7 mouse cellular contexts compared by ENCODE assay signal in the genomic region with DNA sequence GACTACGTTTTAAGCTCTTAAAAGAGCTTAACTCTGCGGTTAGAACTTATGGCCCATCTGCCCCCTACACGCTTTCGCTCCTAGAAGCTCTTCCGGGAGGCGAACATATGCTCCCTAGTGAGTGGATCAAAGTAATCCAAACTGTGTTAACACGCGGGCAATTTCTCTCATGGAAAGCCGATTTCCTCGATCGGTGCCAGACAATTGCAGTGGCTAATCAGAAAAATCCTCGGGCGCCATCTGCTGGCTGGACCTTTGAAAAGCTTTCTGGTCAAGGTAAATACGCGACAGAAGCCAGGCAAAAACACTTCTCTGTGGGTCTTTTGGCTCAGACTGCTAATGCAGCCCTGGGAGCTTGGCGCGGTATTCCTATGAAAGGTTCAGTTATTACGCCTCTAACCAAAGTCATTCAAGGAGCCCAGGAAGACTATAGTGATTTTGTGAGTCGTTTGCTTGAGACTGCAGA. TPM values are rescaled to one million over a fixed set of nuclear protein-coding genes. Genes with fewer than 3 reads are reported as not detected.
DNase-seq lines count a peak whose midpoint lies in the region; ATAC-seq lines count a peak whose summit lies in the region.

No protein-coding gene starts in this region.

- H3K9ac ChIP-seq in intestine, embryonic 16.5 days (ENCODE audit: low read depth, low read length): peak overlapping the region; percentile 74
- peak overlapping the region; percentile 73 for H3K9ac ChIP-seq in midbrain, embryonic 11.5 days (ENCODE audit: low read length)

- DNase-seq in adrenal gland, adult 8-10 months: peak; percentile 84
- DNase-seq in embryo, embryonic 9.5 days (ENCODE audit: extremely low spot score): peak; percentile 94
- DNase-seq in gastrocnemius, postnatal 4 days (ENCODE audit: low spot score in 2 of 2): peak; percentile 82 to 92
- DNase-seq in left cerebral cortex, postnatal 36 days (ENCODE audit: low spot score in 2 of 2): peak; percentile 83
- DNase-seq in midbrain, embryonic 11.5 days (ENCODE audit: low spot score, missing footprints): peak; percentile 100
- DNase-seq in skeletal muscle tissue, adult 2 months (ENCODE audit: low read depth, low spot score): peak; percentile 78

- peak overlapping the region; percentile 62 for H3K4me3 ChIP-seq in intestine, embryonic 16.5 days (ENCODE audit: low read length)
- peak overlapping the region; percentile 40 for H3K4me3 ChIP-seq in midbrain, embryonic 11.5 days (ENCODE audit: low read depth, low read length)

- WGBS in intestine, embryonic 16.5 days: 0% methylated on average over 19 of the region's 19 CpGs
- under 1% methylated on average over 19 of the region's 19 CpGs for WGBS in midbrain, embryonic 11.5 days

- intact Hi-C loops in left cerebral cortex, postnatal 36 days (cut with DNase I): no loop called here

- peak overlapping the region; percentile 86 for H3K27ac ChIP-seq in intestine, embryonic 16.5 days (ENCODE audit: low read length)
- H3K27ac ChIP-seq in midbrain, embryonic 11.5 days (ENCODE audit: low read depth, low read length): peak overlapping the region; percentile 35; the same call in 1 of the 2 replicates

- peak overlapping the region; percentile 85 for H3K4me2 ChIP-seq in intestine, embryonic 16.5 days (ENCODE audit: low read depth, low read length)
- H3K4me2 ChIP-seq in midbrain, embryonic 11.5 days: peak overlapping the region; percentile 76

- H3K4me1 ChIP-seq in intestine, embryonic 16.5 days (ENCODE audit: control insufficient read depth, insufficient read depth, low read length): peaks cover 14% of the 10 kb centered on the region; the same call in 1 of the 2 replicates
- no peaks in the 10 kb centered on the region for H3K4me1 ChIP-seq in midbrain, embryonic 11.5 days (ENCODE audit: control insufficient read depth, insufficient read depth, low read length)

- ATAC-seq in intestine, embryonic 16.5 days: peak; percentile 66
- peak; percentile 84 for ATAC-seq in midbrain, embryonic 11.5 days (ENCODE audit: low FRiP score)

- no peaks in the 10 kb centered on the region for H3K27me3 ChIP-seq in intestine, embryonic 16.5 days (replicated peaks; ENCODE audit: control insufficient read depth, insufficient read depth, low read length)
- no peaks in the 10 kb centered on the region; the same call in 1 of the 2 replicates for H3K27me3 ChIP-seq in midbrain, embryonic 11.5 days (ENCODE audit: control insufficient read depth, insufficient read depth, low read length)

- H3K36me3 ChIP-seq in intestine, embryonic 16.5 days (ENCODE audit: control insufficient read depth, insufficient read depth, low read length): no peaks in the 10 kb centered on the region
- H3K36me3 ChIP-seq in midbrain, embryonic 11.5 days (ENCODE audit: control insufficient read depth, insufficient read depth, low read length): no peaks in the 10 kb centered on the region

- H3K9me3 ChIP-seq in intestine, embryonic 16.5 days (ENCODE audit: control insufficient read depth, low read length): no peaks in the 10 kb centered on the region
- no peaks in the 10 kb centered on the region for H3K9me3 ChIP-seq in midbrain, embryonic 11.5 days (ENCODE audit: control insufficient read depth, low read length)

RNA-seq across cellular contexts. Expression of gene Gm4559, which starts 10.5 kb away (rescaled TPM):
- total RNA-seq in adrenal gland, adult 8-10 months (2022): not detected
- not detected for total RNA-seq in gastrocnemius, postnatal 4 days (2021)
- polyA plus RNA-seq in intestine, embryonic 16.5 days (2015; fragmentation: Nextera tagmentation; extraction: Ambion mirVana): not detected in 2 replicates
- total RNA-seq in left cerebral cortex, postnatal 36 days (2021): not detected
- not detected in 2 replicates for polyA plus RNA-seq in midbrain, embryonic 11.5 days (2014; fragmentation: Nextera tagmentation; extraction: Ambion mirVana)

RNA-seq across cellular contexts. Expression of gene Krtap5-1, which starts 12.3 kb away (rescaled TPM):
- not detected for total RNA-seq in adrenal gland, adult 8-10 months (2022)
- total RNA-seq in gastrocnemius, postnatal 4 days (2021): not detected
- polyA plus RNA-seq in intestine, embryonic 16.5 days (2015; fragmentation: Nextera tagmentation; extraction: Ambion mirVana): not detected in 2 replicates
- total RNA-seq in left cerebral cortex, postnatal 36 days (2021): not detected
- not detected in 2 replicates for polyA plus RNA-seq in midbrain, embryonic 11.5 days (2014; fragmentation: Nextera tagmentation; extraction: Ambion mirVana)

RNA-seq across cellular contexts. Expression of gene Krtap5-4, which starts 18.7 kb away (rescaled TPM):
- total RNA-seq in adrenal gland, adult 8-10 months (2022): not detected
- not detected for total RNA-seq in gastrocnemius, postnatal 4 days (2021)
- not detected in 2 replicates for polyA plus RNA-seq in intestine, embryonic 16.5 days (2015; fragmentation: Nextera tagmentation; extraction: Ambion mirVana)
- total RNA-seq in left cerebral cortex, postnatal 36 days (2021): not detected
- polyA plus RNA-seq in midbrain, embryonic 11.5 days (2014; fragmentation: Nextera tagmentation; extraction: Ambion mirVana): not detected in 2 replicates

RNA-seq across cellular contexts. Expression of gene Gm2431, which starts 26.5 kb away (rescaled TPM):
- not detected for total RNA-seq in adrenal gland, adult 8-10 months (2022)
- total RNA-seq in gastrocnemius, postnatal 4 days (2021): not detected
- polyA plus RNA-seq in intestine, embryonic 16.5 days (2015; fragmentation: Nextera tagmentation; extraction: Ambion mirVana): not detected in 2 replicates
- total RNA-seq in left cerebral cortex, postnatal 36 days (2021): not detected
- not detected in 2 replicates for polyA plus RNA-seq in midbrain, embryonic 11.5 days (2014; fragmentation: Nextera tagmentation; extraction: Ambion mirVana)

RNA-seq across cellular contexts. Expression of gene Gm40460, which starts 43.8 kb away (rescaled TPM):
- total RNA-seq in adrenal gland, adult 8-10 months (2022): not detected
- not detected for total RNA-seq in gastrocnemius, postnatal 4 days (2021)
- polyA plus RNA-seq in intestine, embryonic 16.5 days (2015; fragmentation: Nextera tagmentation; extraction: Ambion mirVana): not detected in 2 replicates
- total RNA-seq in left cerebral cortex, postnatal 36 days (2021): not detected
- not detected in 2 replicates for polyA plus RNA-seq in midbrain, embryonic 11.5 days (2014; fragmentation: Nextera tagmentation; extraction: Ambion mirVana)

Comparison
In these comparisons a context has a peak if more than half of its experiments do, and no peak if none do; other contexts are left out.
1. Peak in every context shown above with its lines: DNase-seq, ATAC-seq, H3K4me3 ChIP-seq and H3K27ac ChIP-seq.